Mouse (Mus musculus) C2C12 (cell line): ENCODE data around the gene Dot1l.

Experiments
- CEBPB ChIP-seq: IDR thresholded peaks from one replicate; pipeline ENCODE4 v1.6.1; 2011; ENCODE audit warnings: low read depth, mild to moderate bottlenecking, control low read depth, moderate library complexity
- CTCF ChIP-seq: IDR thresholded peaks from one replicate; pipeline ENCODE4 v1.5.1; 2011; ENCODE audit not compliant: control insufficient read depth, insufficient read depth, insufficient read length
- FOSL1 ChIP-seq: IDR thresholded peaks from one replicate; pipeline ENCODE4 v1.8.0; 2011; ENCODE audit warnings: mild to moderate bottlenecking, low read length; ENCODE audit not compliant: poor library complexity, insufficient read depth, severe bottlenecking
- MAX ChIP-seq: IDR thresholded peaks from one replicate; pipeline ENCODE4 v1.6.1; 2011; ENCODE audit warnings: mild to moderate bottlenecking, control low read depth
- MYOD1 ChIP-seq: IDR thresholded peaks from one replicate; pipeline ENCODE4 v1.6.1; 2011; ENCODE audit warnings: low read depth; ENCODE audit not compliant: control insufficient read depth, insufficient read length
- MYOG ChIP-seq: IDR thresholded peaks from one replicate; pipeline ENCODE4 v1.6.1; 2011; ENCODE audit not compliant: control insufficient read depth, insufficient read length; ENCODE audit errors: extremely low read depth
- USF1 ChIP-seq: IDR thresholded peaks from one replicate; pipeline ENCODE4 v1.6.1; 2011; ENCODE audit warnings: low read depth, mild to moderate bottlenecking, control low read depth, moderate library complexity

- TF ChIP-seq CTCF (no peak), MAX (no peak), CEBPB (no peak), FOSL1 (no peak), USF1 (no peak), MYOD1 (no peak), MYOG (no peak)
Measured at GRCm38 (mm10) chr10:80817164-80817563, 62.2 kb downstream of the Dot1l start.
